In genomic region chr14:72816847-72817246, GRCm38 (mm10) we compare ENCODE assay signal across 8 mouse cellular contexts.
DNase-seq lines count a peak whose midpoint lies in the region; ATAC-seq and TF ChIP-seq lines count a peak whose summit lies in the region.

No protein-coding gene starts in this region.

- no peaks in the 10 kb centered on the region for H3K9me3 ChIP-seq in forebrain, postnatal 0 days (ENCODE audit: low read length)

- no peak overlapping the region for H3K27ac ChIP-seq in forebrain, postnatal 0 days (ENCODE audit: low read depth, low read length)
- H3K27ac ChIP-seq in gastrocnemius, adult 2 months: no peak overlapping the region

- H3K4me2 ChIP-seq in forebrain, postnatal 0 days (ENCODE audit: low read depth): peak overlapping the region; percentile 29

- ATAC-seq in forebrain, postnatal 0 days: peak; percentile 94

- 12% methylated on average over 10 of the region's 10 CpGs for WGBS in forebrain, postnatal 0 days

- H3K9ac ChIP-seq in forebrain, postnatal 0 days: no peak overlapping the region

- no peak overlapping the region for H3K4me3 ChIP-seq in forebrain, postnatal 0 days (ENCODE audit: low read depth, low read length)
- H3K4me3 ChIP-seq in gastrocnemius, adult 2 months: no peak overlapping the region

- 0 out of 2 replicates have a peak, but pooled peaks cover 5% of the 10 kb centered on the region for H3K4me1 ChIP-seq in forebrain, postnatal 0 days (ENCODE audit: insufficient read depth)

- intact Hi-C loops in gastrocnemius, adult 2 months (cut with DNase I): no loop called here

- H3K36me3 ChIP-seq in forebrain, postnatal 0 days (ENCODE audit: insufficient read depth): no peaks in the 10 kb centered on the region

- DNase-seq in NIH3T3 (ENCODE audit: low read depth) (peak; percentile 40), R1 (ENCODE audit: low read depth, low spot score) (peak; percentile 16)
- peak; percentile 64 for DNase-seq in forebrain, postnatal 0 days
- peak; percentile 7 for DNase-seq in lung, postnatal 36 days
- DNase-seq in urinary bladder, postnatal 10 days (ENCODE audit: low spot score): no peak
- DNase-seq in heart, adult 9 months (ENCODE audit: low spot score in 2 of 2): no peak
- no peak for DNase-seq in urinary bladder, adult 2 months (ENCODE audit: low spot score)
- no peak for DNase-seq in gastrocnemius, adult 2 months

- TF ChIP-seq CTCF in forebrain, postnatal 0 days (IDR thresholded peaks at IDR 0.05; ENCODE audit: low read depth): no peak
- no peak for TF ChIP-seq CTCF in gastrocnemius, adult 2 months (IDR thresholded peaks at IDR 0.05)

- H3K27me3 ChIP-seq in forebrain, postnatal 0 days (ENCODE audit: insufficient read depth, low read length): no peaks in the 10 kb centered on the region

Comparison
In these comparisons a context has a peak if more than half of its experiments do, and no peak if none do; other contexts are left out.
1. DNase-seq: peak in NIH3T3 (single experiment), R1 (single experiment), forebrain, postnatal 0 days (single experiment) and lung, postnatal 36 days (single experiment); none in urinary bladder, postnatal 10 days (single experiment), heart, adult 9 months (0 of 2), urinary bladder, adult 2 months (single experiment) and gastrocnemius, adult 2 months (single experiment).